Mouse (Mus musculus): ENCODE data around the gene Dst. TPM values are rescaled to one million over a fixed set of nuclear protein-coding genes. Genes with fewer than 3 reads are reported as not detected.
"Not testable (repeated sequence)": the region's sequence is repeated elsewhere in the genome, so short reads cannot be mapped to it uniquely, and the experiment has no call there.

Gene Dst
- total RNA-seq, 2 experiments from 2014 or later = 317 TPM

- intact Hi-C loops (cut with DNase I) = no loop called here
- no peak for DNase-seq
These were observed 139.3 kb downstream of the Dst start for GRCm38 (mm10) chr1:34047285-34047684.

GRCm38 (mm10) chr1:34051251-34051650 is 143.2 kb downstream of the Dst start:
- intact Hi-C loops (cut with DNase I) = no loop called here
- DNase-seq = no peak

GRCm38 (mm10) chr1:34052422-34052821 is 144.4 kb downstream of the Dst start:
- intact Hi-C loops (cut with DNase I) = no loop called here
- DNase-seq = no peak

- intact Hi-C loops (cut with DNase I) = no loop called here
- DNase-seq = no peak
These were observed 146.9 kb downstream of the Dst start for GRCm38 (mm10) chr1:34054970-34055369.

GRCm38 (mm10) chr1:34056658-34057057 is 148.6 kb downstream of the Dst start:
- no peak for DNase-seq
- intact Hi-C loops (cut with DNase I) = no loop called here

- intact Hi-C loops (cut with DNase I) = no loop called here
- DNase-seq = no peak
These were observed 151.2 kb downstream of the Dst start for GRCm38 (mm10) chr1:34059231-34059630.

DNA sequence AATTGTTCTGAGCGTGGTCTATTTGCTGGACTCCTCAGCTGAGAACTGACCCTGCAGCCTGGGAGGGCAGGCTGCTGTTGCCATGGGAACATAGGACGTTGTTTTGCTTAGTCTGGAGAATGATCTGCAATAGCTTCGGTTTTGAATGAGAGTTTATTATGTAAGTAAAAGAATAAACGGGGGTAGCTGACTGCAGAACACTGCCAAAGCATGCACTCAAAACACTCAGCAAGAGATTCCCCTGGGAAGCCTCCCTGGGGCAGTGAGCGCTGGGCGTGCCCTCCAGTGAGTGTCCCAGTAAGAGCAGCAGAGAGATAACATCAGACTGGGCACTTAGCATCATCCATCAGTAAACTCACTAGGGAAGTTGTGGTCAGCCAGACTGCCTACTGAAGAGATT is 152.4 kb downstream of the Dst start:
- peak in 1 of 2 experiments; percentile 49 for DNase-seq

DNA sequence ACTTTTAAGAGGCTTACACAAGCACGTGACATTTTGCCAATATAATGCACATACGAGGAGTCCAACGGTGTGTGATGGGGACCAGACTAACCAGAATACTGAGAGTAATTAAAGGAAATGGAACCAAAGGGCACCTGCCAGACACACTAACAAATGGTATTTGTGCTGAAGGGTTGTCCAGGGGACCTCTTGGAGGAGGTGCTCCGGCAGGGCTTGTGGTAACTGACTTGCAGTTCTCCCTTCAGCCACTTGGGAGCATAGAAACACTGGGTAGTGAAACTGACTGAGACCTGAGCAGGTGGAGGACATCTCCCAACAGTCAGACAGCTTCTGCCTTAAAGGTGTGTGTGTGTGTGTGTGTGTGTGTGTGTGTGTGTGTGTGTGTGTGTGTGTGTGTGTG is 153.1 kb downstream of the Dst start:
- intact Hi-C loops (cut with DNase I) = loop anchor here (2.0 to 5.0 kb wide), 3 partner anchors 50 to 104 kb away; no protein-coding TSS in a partner anchor
- DNase-seq = peak; percentile 72 to 82

More for the DNA sequence above, 152.4 kb downstream of the Dst start:
- intact Hi-C loops (cut with DNase I) = loop anchor here (2.0 to 5.0 kb wide), 3 partner anchors 50 to 104 kb away; no protein-coding TSS in a partner anchor

DNA sequence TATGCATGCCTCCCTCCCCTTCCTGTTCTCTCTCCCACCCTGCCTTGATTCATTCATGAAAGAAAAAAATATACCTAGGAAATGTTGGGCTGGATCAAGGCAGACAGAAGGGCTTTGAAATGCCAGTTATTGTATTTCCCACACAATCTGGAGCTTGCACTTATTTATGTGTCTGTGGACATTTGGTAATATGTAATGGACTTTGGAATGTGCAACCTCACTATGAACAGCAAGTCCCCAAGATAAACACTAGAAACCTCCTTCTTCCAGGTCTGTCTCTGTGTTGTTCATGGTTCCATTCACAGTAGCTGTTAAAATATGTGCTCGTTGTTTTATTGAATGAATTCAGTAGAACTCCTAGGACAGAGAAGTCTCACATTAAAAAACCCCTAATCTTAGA is 153.8 kb downstream of the Dst start:
- intact Hi-C loops (cut with DNase I) = loop anchor here (2.0 to 5.0 kb wide), 3 partner anchors 50 to 103 kb away; no protein-coding TSS in a partner anchor
- DNase-seq = no peak

GRCm38 (mm10) chr1:34063943-34064342 is 155.9 kb downstream of the Dst start:
- no peak for DNase-seq
- intact Hi-C loops (cut with DNase I) = loop anchor here (5.0 kb wide), 1 partner anchor 48 kb away; no protein-coding TSS in a partner anchor

DNA sequence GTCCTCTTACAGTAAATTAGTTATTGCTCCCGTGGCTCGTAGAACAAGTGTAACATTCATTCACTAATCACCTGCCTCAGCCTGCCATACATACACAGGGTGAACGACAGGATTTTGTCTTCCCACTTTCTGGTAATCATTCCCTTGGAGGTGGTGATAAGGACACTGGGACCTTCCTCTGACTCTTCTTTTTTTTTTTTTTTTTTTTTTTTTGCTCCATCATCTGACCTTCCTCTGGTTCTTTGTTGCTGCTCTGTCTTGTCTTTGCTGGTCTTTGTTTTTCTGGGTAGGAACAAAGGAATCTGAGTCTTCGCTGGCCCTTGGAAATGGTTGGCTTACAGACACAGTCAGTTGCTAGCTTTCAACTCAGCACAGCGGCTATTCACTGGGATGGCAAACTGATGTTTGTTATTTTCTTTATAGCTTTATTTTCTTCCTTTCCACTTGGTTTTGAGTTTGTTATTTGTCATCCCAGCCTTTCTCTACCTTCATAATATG is 157.6 kb downstream of the Dst start:
- DNase-seq = no peak
- intact Hi-C loops (cut with DNase I) = no loop called here

DNA sequence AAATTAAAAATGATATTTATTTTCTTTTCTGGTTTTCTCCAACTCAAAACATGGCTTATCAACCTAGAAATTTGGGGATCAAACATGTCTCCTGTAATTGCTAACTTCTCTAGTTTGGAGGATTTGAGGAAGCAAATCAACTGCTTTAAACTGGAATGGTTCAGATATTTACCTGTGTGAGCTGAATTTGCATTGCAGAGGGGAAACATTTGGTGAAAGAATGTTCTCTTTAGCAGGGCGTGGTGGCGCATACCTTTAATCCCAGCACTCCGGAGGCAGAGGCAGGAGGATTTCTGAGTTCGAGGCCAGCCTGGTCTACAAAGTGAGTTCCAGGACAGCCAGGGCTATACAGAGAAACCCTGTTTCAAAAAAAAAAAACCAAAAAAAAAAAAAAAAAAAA is 158.4 kb downstream of the Dst start:
- intact Hi-C loops (cut with DNase I); DNase-seq: not testable (repeated sequence)

- DNase-seq = peak in 1 of 2 experiments; percentile 48
- intact Hi-C loops (cut with DNase I) = no loop called here
These were observed 160.3 kb downstream of the Dst start for GRCm38 (mm10) chr1:34068341-34068740.

DNA sequence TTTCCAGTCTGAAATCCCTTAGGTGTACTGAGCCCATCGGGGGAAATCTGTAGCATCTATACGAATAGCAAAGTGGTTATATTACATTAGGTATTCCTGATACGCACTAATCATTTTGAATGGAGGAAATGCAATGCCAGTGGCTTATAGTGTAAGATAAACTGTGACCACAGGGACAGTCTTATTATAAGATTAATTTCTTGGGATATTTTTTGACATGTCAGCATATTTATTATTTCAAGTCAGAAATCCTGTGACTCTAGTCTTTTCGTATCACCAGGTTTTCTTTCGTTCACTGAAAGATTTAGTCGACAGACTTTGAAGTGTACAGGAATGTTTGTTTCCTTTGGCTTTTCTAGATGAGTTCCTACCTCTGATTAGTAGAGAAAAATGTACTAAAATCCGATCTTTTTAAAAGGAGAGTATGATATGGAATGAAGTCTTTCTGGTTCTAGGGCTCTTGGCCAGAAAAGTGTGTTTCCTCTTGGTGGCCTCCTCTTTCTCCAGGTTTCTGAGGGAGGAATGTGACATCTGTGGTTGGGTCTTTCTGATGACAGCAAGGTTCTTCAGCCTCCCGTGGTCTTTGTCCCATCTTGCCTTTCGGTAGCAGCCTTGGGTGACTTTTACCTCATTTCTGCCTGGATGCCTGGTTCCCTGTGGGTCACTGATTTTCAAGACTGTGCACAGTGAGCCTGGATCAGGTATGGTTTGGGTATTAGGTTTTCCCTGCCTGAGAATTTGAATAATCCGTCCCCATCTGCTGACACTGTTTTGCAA is 161.7 kb downstream of the Dst start:
- no peak for DNase-seq
- intact Hi-C loops (cut with DNase I) = no loop called here

DNA sequence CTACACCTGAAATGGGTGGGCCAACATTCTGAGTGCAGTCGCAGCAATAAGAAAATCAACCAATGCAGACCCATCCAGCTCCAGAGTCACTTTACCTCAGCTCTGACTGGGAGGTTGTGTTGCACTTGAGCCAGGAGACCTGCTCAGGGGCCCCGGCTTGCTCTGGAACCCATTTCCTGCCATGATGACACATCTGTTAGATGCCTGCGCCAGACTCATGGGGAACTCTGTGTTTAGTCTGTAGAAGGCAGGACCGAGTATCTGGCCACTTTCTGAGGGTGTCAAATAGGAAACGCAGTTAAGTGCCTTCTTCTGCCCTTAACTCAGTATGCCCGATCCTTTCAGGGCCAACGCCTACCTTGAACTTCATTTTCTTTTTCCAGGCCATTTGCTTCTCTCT is 162.4 kb downstream of the Dst start:
- no peak for DNase-seq
- intact Hi-C loops (cut with DNase I) = no loop called here

- DNase-seq = no peak
- intact Hi-C loops (cut with DNase I) = no loop called here
These were observed 163.1 kb downstream of the Dst start for GRCm38 (mm10) chr1:34070991-34071639.

GRCm38 (mm10) chr1:34072262-34072661 is 164.2 kb downstream of the Dst start:
- intact Hi-C loops (cut with DNase I) = no loop called here
- no peak for DNase-seq

GRCm38 (mm10) chr1:34073436-34074169 is 165.6 kb downstream of the Dst start:
- intact Hi-C loops (cut with DNase I) = no loop called here
- no peak for DNase-seq

- intact Hi-C loops (cut with DNase I) = no loop called here
- no peak for DNase-seq
These were observed 166.5 kb downstream of the Dst start for GRCm38 (mm10) chr1:34074245-34075187.
